Mouse (Mus musculus) MEL (cell line): ENCODE results near the gene Tnfrsf12a. TPM values are rescaled to one million over a fixed set of nuclear protein-coding genes. Genes with fewer than 3 reads are reported as not detected.
A peak's percentile ranks its signal among the peaks of the same experiment; 100 is the strongest.

ENCODE experiments used
- DNase-seq: peaks from one replicate; pipeline ENCODE4 v3.0.0; 2011; ENCODE audit warnings: low read depth, low spot score
- H3K27ac ChIP-seq: 2 replicates; pipeline ENCODE4 v1.5.1; 2012; ENCODE audit warnings: low read depth, mild to moderate bottlenecking, control low read depth, low read length, moderate library complexity; ENCODE audit not compliant: control insufficient read depth
- H3K27me3 ChIP-seq, 2 experiments: fragments of 150-350 bp in 1 of 2; sonication (generic) in 1 of 2; 2 replicates each; pipeline ENCODE4 v1.6.1; 2012; ENCODE audit warnings: low read length in 2 of 2, mild to moderate bottlenecking in 2 of 2, improper control_type of control experiment in 1 of 2, moderate library complexity in 1 of 2; ENCODE audit not compliant: insufficient read depth in 2 of 2, control insufficient read depth in 1 of 2
- H3K36me3 ChIP-seq, 2 experiments: 2 replicates each; pipeline ENCODE4 v1.6.1; 2012 to 2014; ENCODE audit warnings: low read length in 2 of 2, improper control_type of control experiment in 1 of 2, inconsistent platforms in 1 of 2, mild to moderate bottlenecking in 1 of 2; ENCODE audit not compliant: insufficient read depth in 2 of 2, control insufficient read depth in 1 of 2
- H3K4me1 ChIP-seq, 2 experiments: fragments of 150-350 bp in 1 of 2; sonication (generic) in 1 of 2; 2 replicates each; pipeline ENCODE4 v1.6.1; 2012; ENCODE audit warnings: low read length in 2 of 2, improper control_type of control experiment in 1 of 2, mild to moderate bottlenecking in 1 of 2; ENCODE audit not compliant: insufficient read depth in 2 of 2, control insufficient read depth in 1 of 2
- H3K4me3 ChIP-seq, 2 experiments: fragments of 150-350 bp in 1 of 2; sonication (generic) in 1 of 2; 2 replicates each; pipeline ENCODE4 v1.5.1; 2012; ENCODE audit warnings: low read depth in 2 of 2, low read length in 2 of 2, mild to moderate bottlenecking in 2 of 2, moderate library complexity in 2 of 2, control low read depth in 1 of 2, improper control_type of control experiment in 1 of 2; ENCODE audit not compliant: control insufficient read depth in 1 of 2, insufficient read depth in 1 of 2
- H3K79me2 ChIP-seq: 2 replicates; pipeline ENCODE4 v1.6.1; 2012; ENCODE audit warnings: mild to moderate bottlenecking, low read length, moderate library complexity; ENCODE audit not compliant: control insufficient read depth, poor library complexity, insufficient read depth
- H3K9ac ChIP-seq: 2 replicates; pipeline ENCODE4 v1.6.1; 2012; ENCODE audit warnings: low read depth, mild to moderate bottlenecking, control low read depth, low read length, moderate library complexity; ENCODE audit not compliant: control insufficient read depth, poor library complexity, severe bottlenecking
- H3K9me3 ChIP-seq: fragments of 150-350 bp; sonication (generic); replicated peaks from 2 replicates; pipeline ENCODE4 v1.6.1; 2012; ENCODE audit warnings: mild to moderate bottlenecking, low read length, improper control_type of control experiment, moderate library complexity; ENCODE audit not compliant: insufficient read depth
- CHD2 ChIP-seq: IDR thresholded peaks from 2 replicates; pipeline ENCODE4 v1.6.1; 2011; ENCODE audit warnings: low read length, improper control_type of control experiment
- CTCF ChIP-seq, 3 experiments: IDR thresholded peaks in 2 of 3; conservative IDR thresholded peaks in 1 of 3; 2 replicates each; pipeline ENCODE4 v1.5.1; 2011 to 2012; ENCODE audit warnings: low read length in 3 of 3, low read depth in 2 of 3, mild to moderate bottlenecking in 2 of 3, improper control_type of control experiment in 1 of 3, inconsistent platforms in 1 of 3, mixed read lengths in 1 of 3, moderate library complexity in 1 of 3; ENCODE audit not compliant: control insufficient read depth in 1 of 3, insufficient read depth in 1 of 3, poor library complexity in 1 of 3, severe bottlenecking in 1 of 3
- ELF1 ChIP-seq: IDR thresholded peaks from 2 replicates; pipeline ENCODE4 v1.6.1; 2014; ENCODE audit warnings: low read depth, mild to moderate bottlenecking, inconsistent platforms, low read length, improper control_type of control experiment, moderate library complexity
- GATA1 ChIP-seq: IDR thresholded peaks from 2 replicates; pipeline ENCODE4 v1.6.1; 2011; ENCODE audit warnings: low read depth, low read length, improper control_type of control experiment
- HCFC1 ChIP-seq: IDR thresholded peaks from 2 replicates; pipeline ENCODE4 v1.6.1; 2012; ENCODE audit warnings: low read depth, mild to moderate bottlenecking, inconsistent platforms, low read length, improper control_type of control experiment, moderate library complexity
- MAFK ChIP-seq: IDR thresholded peaks from 2 replicates; pipeline ENCODE4 v1.6.1; 2011; ENCODE audit warnings: low read depth, mild to moderate bottlenecking, low read length, improper control_type of control experiment, borderline replicate concordance
- MAX ChIP-seq: IDR thresholded peaks from 2 replicates; pipeline ENCODE4 v1.6.1; 2011; ENCODE audit warnings: low read length, improper control_type of control experiment
- MAZ ChIP-seq: IDR thresholded peaks from 2 replicates; pipeline ENCODE4 v1.6.1; 2012; ENCODE audit warnings: low read depth, mild to moderate bottlenecking, inconsistent platforms, low read length, improper control_type of control experiment
- POLR2A ChIP-seq, 2 experiments: IDR thresholded peaks; 2 replicates each; pipeline ENCODE4 v1.6.1; 2011 to 2012; ENCODE audit warnings: low read length in 2 of 2, mild to moderate bottlenecking in 2 of 2, control low read depth in 1 of 2, improper control_type of control experiment in 1 of 2, low read depth in 1 of 2, moderate library complexity in 1 of 2; ENCODE audit not compliant: control insufficient read depth in 1 of 2, insufficient read depth in 1 of 2, poor library complexity in 1 of 2
- POLR2AphosphoS5 ChIP-seq: IDR thresholded peaks from 2 replicates; pipeline ENCODE4 v1.6.1; 2012; ENCODE audit warnings: low read depth, borderline replicate concordance, mild to moderate bottlenecking, inconsistent platforms, low read length, moderate library complexity, mixed read lengths
- RCOR1 ChIP-seq: IDR thresholded peaks from 2 replicates; pipeline ENCODE4 v1.6.1; 2012; ENCODE audit warnings: low read depth, mild to moderate bottlenecking, inconsistent platforms, low read length, improper control_type of control experiment
- TAL1 ChIP-seq: IDR thresholded peaks from 2 replicates; pipeline ENCODE4 v1.6.1; 2012; ENCODE audit warnings: mild to moderate bottlenecking, inconsistent platforms, low read length, moderate library complexity, mixed read lengths
- TCF12 ChIP-seq: IDR thresholded peaks from 2 replicates; pipeline ENCODE4 v1.6.1; 2014; ENCODE audit warnings: low read depth, mild to moderate bottlenecking, inconsistent platforms, low read length, improper control_type of control experiment, moderate library complexity
- USF1 ChIP-seq: IDR thresholded peaks from 2 replicates; pipeline ENCODE4 v1.6.1; 2014; ENCODE audit warnings: low read depth, mild to moderate bottlenecking, inconsistent platforms, low read length, improper control_type of control experiment, moderate library complexity
- ZC3H11A ChIP-seq: IDR thresholded peaks from 2 replicates; pipeline ENCODE4 v1.6.1; 2012; ENCODE audit warnings: low read depth, mild to moderate bottlenecking, inconsistent platforms, low read length, improper control_type of control experiment
- ZMIZ1 ChIP-seq: IDR thresholded peaks from 2 replicates; pipeline ENCODE4 v1.6.1; 2012; ENCODE audit warnings: low read depth, mild to moderate bottlenecking, inconsistent platforms, low read length, improper control_type of control experiment, moderate library complexity
- polyA plus RNA-seq, 2 experiments: library from polyadenylated mRNA; stranded (reverse) in 1 of 2; unstranded in 1 of 2; fragments of >175 nt in 1 of 2; fragments of >200 nt in 1 of 2; gene quantifications; 2 replicates each; pipeline versions ENCODE4 v1.2.1 to v1.2.4; 2012; ENCODE audit warnings: low replicate concordance in 2 of 2, low read depth in 1 of 2; ENCODE audit not compliant: insufficient read length in 2 of 2, insufficient read depth in 1 of 2, missing spikeins in 1 of 2
- total RNA-seq: library from RNA; depleted of rRNA; stranded (reverse); fragments of 300-350 nt; gene quantifications from 2 replicates; pipeline ENCODE4 v1.2.3, GENCODE M21; 2012

Gene Tnfrsf12a
- total and polyA plus RNA-seq, 3 experiments: 14.7 to 18.8 TPM; not detected in 1

DNA sequence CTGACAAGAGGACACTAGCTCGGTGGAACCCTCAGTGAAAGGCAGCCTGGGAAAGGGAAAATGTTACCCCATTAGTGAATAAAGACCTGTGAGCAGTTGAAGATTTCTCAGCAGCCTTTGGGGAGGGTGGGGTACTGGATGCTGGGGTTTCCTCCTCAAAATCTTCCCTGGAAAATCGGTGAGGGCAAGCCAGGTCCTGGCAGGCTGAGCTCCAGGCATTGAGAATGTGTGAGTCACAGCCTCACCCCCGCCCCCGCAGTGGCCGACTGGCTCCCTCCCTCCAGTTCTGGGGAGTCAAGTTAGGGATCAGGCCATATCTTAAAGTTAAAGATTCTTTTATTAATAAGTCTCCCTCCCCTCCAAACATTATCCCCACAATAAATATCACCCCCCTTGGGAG is 2.1 kb downstream of the Tnfrsf12a start:
- Histone ChIP-seq H3K27ac (peak overlapping the region; percentile 66; the same call in 1 of the 2 replicates), H3K4me3 (no peak overlapping the region)
- TF ChIP-seq MAX (no peak), TCF12 (no peak), CTCF (IDR thresholded peaks at IDR 0.05 in 2 of 3, conservative IDR thresholded peaks at IDR 0.05 in 1 of 3; ENCODE audit: control insufficient read depth in 1 of 3, insufficient read depth in 1 of 3, low read depth in 2 of 3, low read length in 3 of 3, poor library complexity in 1 of 3, severe bottlenecking in 1 of 3) (no peak), POLR2AphosphoS5 (no peak), HCFC1 (no peak), GATA1 (no peak)
- TF ChIP-seq, all 39 proteins: peak for 0
- peaks cover 15% of the 10 kb centered on the region for H3K79me2 ChIP-seq
- H3K9ac ChIP-seq: no peak overlapping the region
- peaks cover 0 to 22% of the 10 kb centered on the region in 2 experiments for H3K4me1 ChIP-seq
- H3K9me3 ChIP-seq: no peaks in the 10 kb centered on the region
- peaks cover 0 to 17% of the 10 kb centered on the region in 2 experiments; a peak in 2 of 4 replicates for H3K36me3 ChIP-seq
- DNase-seq: peak; percentile 47
- H3K27me3 ChIP-seq: no peaks in the 10 kb centered on the region

DNA sequence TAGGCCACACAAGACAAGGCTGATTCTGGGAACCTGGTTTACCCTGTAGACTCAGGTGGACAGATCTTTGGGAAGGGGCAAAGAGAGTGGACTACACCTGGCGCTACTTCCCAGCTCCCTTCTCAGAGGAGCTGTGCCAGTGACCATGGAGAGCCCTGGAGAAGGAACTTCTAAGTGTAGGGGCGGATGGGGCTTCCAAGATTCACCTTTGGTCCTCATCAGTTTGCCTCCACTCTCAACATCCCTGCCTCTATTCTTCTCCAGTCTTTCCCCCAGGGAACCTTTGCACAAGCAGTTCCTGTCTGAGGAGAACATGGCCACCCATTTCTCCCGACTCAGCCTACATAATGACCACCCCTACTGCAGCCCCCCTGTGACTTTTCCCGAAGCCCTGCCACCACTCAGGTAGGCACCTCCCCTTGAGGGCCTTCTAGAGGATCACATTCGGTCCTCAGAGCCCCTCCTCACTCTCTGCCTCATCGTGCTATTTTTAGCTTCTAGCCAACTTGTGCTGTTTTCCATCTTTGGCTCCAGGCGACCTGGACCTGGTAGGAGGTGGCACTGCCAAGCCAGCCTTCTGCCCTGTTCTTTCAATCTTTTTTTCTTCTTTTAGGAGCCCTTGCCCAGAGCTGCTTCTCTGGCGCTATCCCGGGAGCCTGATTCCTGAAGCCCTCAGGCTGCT is 2.9 kb downstream of the Tnfrsf12a start:
- H3K36me3 ChIP-seq: peaks cover 0 to 15% of the 10 kb centered on the region in 2 experiments; a peak in 2 of 4 replicates
- DNase-seq: no peak
- TF ChIP-seq USF1 (no peak), MAZ (no peak), ZC3H11A (no peak), RCOR1 (no peak), MAFK (no peak), ELF1 (no peak), ZMIZ1 (no peak), POLR2A (IDR thresholded peaks at IDR 0.05; ENCODE audit: control insufficient read depth in 1 of 2, insufficient read depth in 1 of 2, low read depth in 1 of 2, low read length in 2 of 2, poor library complexity in 1 of 2) (no peak), CHD2 (no peak), TAL1 (no peak), TCF12 (no peak)
- peaks cover 0 to 17% of the 10 kb centered on the region in 2 experiments for H3K4me1 ChIP-seq
- peak overlapping the region; percentile 52 for H3K9ac ChIP-seq
- peaks cover 15% of the 10 kb centered on the region for H3K79me2 ChIP-seq
- H3K27me3 ChIP-seq: no peaks in the 10 kb centered on the region
- no peaks in the 10 kb centered on the region for H3K9me3 ChIP-seq
- no peak overlapping the region for H3K27ac ChIP-seq
- H3K4me3 ChIP-seq: peak overlapping the region; percentile 70 to 78
